Mouse (Mus musculus) hindbrain, embryonic 15.5 days (tissue): ENCODE data around the gene Zfp212. TPM values are rescaled to one million over a fixed set of nuclear protein-coding genes. Genes with fewer than 3 reads are reported as not detected.
A peak's percentile ranks its signal among the peaks of the same experiment; 100 is the strongest.

ENCODE experiments used
- ATAC-seq: fragments of 200-750 bp; cut with Nextera tagmentation; 2 replicates; pipeline ENCODE4 v1.8.0; 2017; ENCODE audit warnings: low read depth, moderate number of reproducible peaks, moderate TSS enrichment; ENCODE audit not compliant: low FRiP score
- H3K27ac ChIP-seq: fragments of 300-500 bp; sonication (generic); replicated peaks from 2 replicates; pipeline ENCODE4 v1.5.1; 2015; ENCODE audit warnings: mild to moderate bottlenecking, inconsistent platforms
- H3K27me3 ChIP-seq: fragments of 300-500 bp; sonication (generic); 2 replicates; pipeline ENCODE4 v1.6.1; 2015; ENCODE audit warnings: control low read depth, inconsistent platforms
- H3K36me3 ChIP-seq: fragments of 300-500 bp; sonication (generic); 2 replicates; pipeline ENCODE4 v1.6.1; 2015; ENCODE audit warnings: control low read depth, inconsistent platforms
- H3K4me1 ChIP-seq: fragments of 300-500 bp; sonication (generic); replicated peaks from 2 replicates; pipeline ENCODE4 v1.6.1; 2015; ENCODE audit warnings: control low read depth, inconsistent platforms
- H3K4me2 ChIP-seq: fragments of 300-500 bp; sonication (generic); 2 replicates; pipeline ENCODE4 v1.6.1; 2015; ENCODE audit warnings: moderate library complexity, mild to moderate bottlenecking, inconsistent platforms
- H3K4me3 ChIP-seq: fragments of 300-500 bp; sonication (generic); 2 replicates; pipeline ENCODE4 v1.5.1; 2015; ENCODE audit warnings: mild to moderate bottlenecking, inconsistent platforms
- H3K9ac ChIP-seq: fragments of 300-500 bp; sonication (generic); 2 replicates; pipeline ENCODE4 v1.6.1; 2015; ENCODE audit warnings: inconsistent platforms
- H3K9me3 ChIP-seq: fragments of 300-500 bp; sonication (generic); 2 replicates; pipeline ENCODE4 v1.6.1; 2016; ENCODE audit warnings: control low read depth, inconsistent platforms
- WGBS: fragments of 180-500 bp; shearing (Covaris S2); methylation state at CpG from one replicate; pipeline ENCODE4 v1.1.7; 2015; 5-methylcytosine and 5-hydroxymethylcytosine counted together
- polyA plus RNA-seq: library from polyadenylated mRNA; unstranded; fragments of >200 nt; fragmentation: Nextera tagmentation; extraction: Ambion mirVana; gene quantifications from 2 replicates; pipeline ENCODE4 v1.2.1, GENCODE M21; 2015

Zfp212 gene
- 16.9 TPM in 2 replicates for polyA plus RNA-seq

DNA sequence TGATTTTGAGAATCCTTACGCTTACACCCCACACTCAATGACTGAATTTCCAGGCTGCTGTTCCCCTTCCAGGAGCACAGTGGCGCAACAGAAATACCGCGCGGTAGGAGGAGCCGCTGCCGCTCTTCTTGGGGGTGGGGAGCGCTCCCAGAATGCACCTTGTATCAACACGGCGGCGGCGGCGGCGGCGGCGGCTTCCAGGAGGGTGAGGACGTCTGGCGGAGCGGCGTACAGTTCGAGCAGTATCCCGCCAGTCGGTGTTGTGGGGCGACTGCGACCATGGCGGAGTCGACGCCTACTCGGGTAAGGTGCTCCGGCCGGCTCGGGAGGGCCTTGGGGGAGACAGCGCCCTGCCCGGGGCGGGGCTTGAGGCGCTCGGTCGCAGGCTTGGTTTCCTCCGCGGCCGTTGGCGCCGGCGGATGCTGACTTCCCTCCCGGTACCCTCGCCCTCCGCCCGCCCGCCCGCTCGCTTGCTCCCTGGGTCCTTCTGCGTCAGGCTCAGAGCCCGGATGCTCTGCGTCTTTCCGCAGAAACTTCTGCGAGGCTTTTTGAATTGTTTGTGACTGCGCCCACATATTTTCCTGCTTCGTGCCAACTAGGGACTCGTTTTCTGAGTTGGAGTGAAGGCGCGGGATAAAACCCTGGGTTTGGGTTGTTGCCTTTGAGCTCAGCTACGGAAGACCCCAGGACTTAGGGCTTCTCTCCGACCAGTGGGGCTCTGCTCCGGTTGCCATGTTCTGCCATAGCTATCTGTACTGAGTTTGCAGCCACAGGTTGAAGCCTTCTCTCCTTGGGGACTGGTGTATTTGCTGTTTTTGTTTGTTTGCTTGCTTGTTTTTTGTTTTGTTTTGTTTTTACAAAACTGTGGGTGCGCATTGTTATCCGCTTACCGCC lies at the start of gene Zfp212:
Gene Zfp212, plus strand, starts transcription at position 30 of the 894 bp plus-strand sequence.
- peak within 1 kb of the TSS; percentile 74 for H3K9ac ChIP-seq
- peak; percentile 95 for ATAC-seq
- H3K4me3 ChIP-seq = peak within 1 kb of the TSS; percentile 85
- H3K4me1 ChIP-seq = peaks cover 19% of the 10 kb centered on the region
- H3K9me3 ChIP-seq = no peaks in the 10 kb centered on the region
- H3K36me3 ChIP-seq = no peaks in the 10 kb centered on the region
- peak within 1 kb of the TSS; percentile 87 for H3K4me2 ChIP-seq
- under 1% methylated on average over 66 of the region's 67 CpGs for WGBS
- H3K27me3 ChIP-seq = 0 out of 2 replicates have a peak, but pooled peaks cover 2% of the 10 kb centered on the region
- peak within 1 kb of the TSS; percentile 96 for H3K27ac ChIP-seq

GRCm38 (mm10) chr6:47872266-47872665 lies 48.0 kb upstream of the Zfp212 start:
- Histone ChIP-seq H3K4me2 (no peak overlapping the region), H3K36me3 (peaks cover 16% of the 10 kb centered on the region), H3K27me3 (no peaks in the 10 kb centered on the region), H3K4me1 (no peaks in the 10 kb centered on the region), H3K27ac (no peak overlapping the region), H3K9ac (no peak overlapping the region), H3K4me3 (no peak overlapping the region), H3K9me3 (no peaks in the 10 kb centered on the region)
- ATAC-seq = no peak
- 91% methylated on average over 5 of the region's 5 CpGs for WGBS

- Histone ChIP-seq H3K27me3 (no peaks in the 10 kb centered on the region), H3K4me3 (peak within 1 kb of the TSS; percentile 84), H3K9me3 (no peaks in the 10 kb centered on the region), H3K9ac (peak within 1 kb of the TSS; percentile 88), H3K4me2 (peak within 1 kb of the TSS; percentile 86), H3K4me1 (peaks cover 16% of the 10 kb centered on the region), H3K27ac (peak within 1 kb of the TSS; percentile 97), H3K36me3 (peaks cover 18% of the 10 kb centered on the region)
- ATAC-seq = no peak
- 5% methylated on average over 9 of the region's 9 CpGs for WGBS
Measured at GRCm38 (mm10) chr6:47877058-47877457, 43.2 kb upstream of the Zfp212 start, which contains the start of gene Zfp282. TSS of gene Zfp282 (plus strand) at chr6:47877204.

DNA sequence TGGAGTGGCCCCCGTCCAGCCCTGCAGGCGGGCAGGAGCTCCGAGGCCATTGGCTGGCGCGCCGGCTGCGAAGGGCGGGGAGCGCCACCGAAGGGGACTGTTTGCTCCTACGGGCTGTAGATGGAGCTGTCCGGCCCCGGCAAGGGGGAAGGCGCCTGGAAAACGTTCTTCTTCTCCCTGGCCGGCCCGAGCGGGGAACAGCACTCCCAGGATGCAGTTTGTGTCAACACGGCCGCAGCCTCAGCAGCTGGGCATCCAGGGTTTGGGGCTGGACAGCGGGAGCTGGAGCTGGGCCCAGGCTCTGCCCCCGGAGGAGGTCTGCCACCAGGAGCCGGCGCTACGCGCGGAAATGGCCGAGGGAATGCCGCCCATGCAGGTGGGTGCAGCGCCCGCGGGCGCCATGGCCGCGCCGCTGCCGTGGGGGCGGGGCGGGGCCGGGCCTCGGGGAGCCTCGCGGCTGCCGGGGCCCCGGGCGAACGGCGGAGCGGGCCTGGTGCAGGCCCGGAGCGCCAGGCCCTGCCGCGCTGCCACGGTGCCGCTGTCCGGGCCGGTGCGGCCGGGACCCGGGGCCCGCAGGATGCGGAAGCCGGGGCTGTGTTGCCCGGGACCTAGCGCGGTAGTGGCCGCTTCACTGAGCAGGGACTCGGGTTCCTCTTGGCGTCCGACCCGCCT lies 42.7 kb upstream of the Zfp212 start:
- ATAC-seq = peak; percentile 97
- Histone ChIP-seq H3K4me1 (peaks cover 16% of the 10 kb centered on the region), H3K36me3 (peaks cover 23% of the 10 kb centered on the region), H3K9me3 (no peaks in the 10 kb centered on the region), H3K27me3 (no peaks in the 10 kb centered on the region), H3K9ac (peak overlapping the region; percentile 88), H3K4me3 (peak overlapping the region; percentile 84), H3K27ac (peak overlapping the region; percentile 97), H3K4me2 (peak overlapping the region; percentile 86)
- WGBS = under 1% methylated on average over 50 of the region's 71 CpGs

DNA sequence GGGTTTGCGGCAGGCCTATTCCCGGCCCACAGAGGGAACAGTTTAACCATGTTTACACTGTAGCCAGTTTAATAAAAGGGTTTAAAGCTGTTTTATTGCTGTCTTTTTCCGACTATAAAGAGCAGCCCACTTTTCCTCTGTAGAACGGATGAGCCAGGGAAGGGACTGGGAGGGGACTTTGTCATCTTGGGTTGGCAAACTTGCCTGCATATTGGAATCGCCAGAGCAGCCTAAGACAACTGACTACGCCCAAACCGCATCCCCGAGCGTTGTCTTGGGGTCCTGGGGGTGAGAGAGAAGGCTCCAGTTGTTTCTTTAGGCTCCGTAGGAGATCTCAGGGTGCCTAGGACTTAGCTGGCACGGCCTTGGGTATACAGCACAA lies 42.2 kb upstream of the Zfp212 start:
- no peak for ATAC-seq
- Histone ChIP-seq H3K4me1 (peaks cover 16% of the 10 kb centered on the region), H3K4me2 (peak overlapping the region; percentile 86), H3K9ac (peak overlapping the region; percentile 88), H3K27ac (peak overlapping the region; percentile 97), H3K36me3 (peaks cover 29% of the 10 kb centered on the region), H3K9me3 (no peaks in the 10 kb centered on the region), H3K4me3 (peak overlapping the region; percentile 84), H3K27me3 (no peaks in the 10 kb centered on the region)
- 1% methylated on average over 11 of the region's 11 CpGs for WGBS

DNA sequence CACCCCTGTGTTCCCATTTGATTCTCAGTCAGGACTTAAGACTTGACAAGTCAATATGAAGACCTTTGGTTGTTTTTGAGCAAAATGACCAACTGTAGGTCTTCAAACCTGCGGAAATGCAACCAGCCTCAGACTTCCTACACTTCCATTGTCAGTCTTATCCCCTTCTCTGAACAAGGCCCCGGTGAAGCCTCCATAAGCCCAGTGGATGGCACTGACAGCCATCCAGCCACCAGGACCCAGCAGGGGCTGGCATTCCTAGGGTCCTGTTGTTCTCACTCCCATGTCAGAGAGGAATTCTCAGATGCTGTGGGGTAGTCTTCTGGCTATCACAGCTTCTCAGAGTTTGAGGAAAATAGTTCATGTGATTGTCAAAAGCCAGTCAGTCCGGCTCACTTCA lies 41.7 kb upstream of the Zfp212 start:
- Histone ChIP-seq H3K36me3 (peaks cover 32% of the 10 kb centered on the region), H3K4me2 (peak overlapping the region; percentile 86), H3K4me1 (peaks cover 16% of the 10 kb centered on the region), H3K27ac (peak overlapping the region; percentile 97), H3K4me3 (peak overlapping the region; percentile 84), H3K9me3 (no peaks in the 10 kb centered on the region), H3K27me3 (no peaks in the 10 kb centered on the region), H3K9ac (peak overlapping the region; percentile 88)
- WGBS = 43% methylated on average over 3 of the region's 3 CpGs
- no peak for ATAC-seq

GRCm38 (mm10) chr6:47879049-47879716 lies 41.1 kb upstream of the Zfp212 start:
- WGBS = 67% methylated on average over 4 of the region's 4 CpGs

DNA sequence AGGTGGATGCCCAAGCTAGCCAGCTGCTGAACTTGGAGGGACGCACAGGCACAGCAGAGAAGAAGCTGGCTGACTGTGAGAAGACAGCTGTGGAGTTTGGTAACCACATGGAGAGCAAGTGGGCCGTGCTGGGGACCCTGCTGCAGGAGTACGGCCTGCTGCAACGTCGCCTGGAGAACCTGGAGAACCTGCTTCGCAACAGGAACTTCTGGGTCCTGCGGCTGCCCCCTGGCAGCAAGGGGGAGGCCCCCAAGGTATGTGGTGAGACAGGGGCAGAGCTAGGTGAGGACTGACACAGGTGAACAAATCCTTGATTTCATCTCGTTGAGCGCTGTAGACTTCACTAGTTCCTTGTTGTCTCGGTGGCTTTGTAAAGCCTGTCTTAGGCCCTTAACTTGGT lies 40.1 kb upstream of the Zfp212 start:
- H3K9me3 ChIP-seq = no peaks in the 10 kb centered on the region
- no peak overlapping the region for H3K4me3 ChIP-seq
- peaks cover 47% of the 10 kb centered on the region for H3K36me3 ChIP-seq
- no peak for ATAC-seq
- no peaks in the 10 kb centered on the region for H3K27me3 ChIP-seq
- H3K9ac ChIP-seq = no peak overlapping the region
- no peak overlapping the region for H3K27ac ChIP-seq
- WGBS = 94% methylated on average over 10 of the region's 10 CpGs
- peaks cover 16% of the 10 kb centered on the region for H3K4me1 ChIP-seq
- H3K4me2 ChIP-seq = no peak overlapping the region

More at GRCm38 (mm10) chr6:47879049-47879716, 41.1 kb upstream of the Zfp212 start:
- Histone ChIP-seq H3K27me3 (no peaks in the 10 kb centered on the region), H3K27ac (no peak overlapping the region), H3K4me3 (peak overlapping the region; percentile 84), H3K4me1 (peaks cover 16% of the 10 kb centered on the region), H3K4me2 (peak overlapping the region; percentile 86), H3K9me3 (no peaks in the 10 kb centered on the region), H3K9ac (peak overlapping the region; percentile 88), H3K36me3 (peaks cover 38% of the 10 kb centered on the region)
- ATAC-seq = no peak

DNA sequence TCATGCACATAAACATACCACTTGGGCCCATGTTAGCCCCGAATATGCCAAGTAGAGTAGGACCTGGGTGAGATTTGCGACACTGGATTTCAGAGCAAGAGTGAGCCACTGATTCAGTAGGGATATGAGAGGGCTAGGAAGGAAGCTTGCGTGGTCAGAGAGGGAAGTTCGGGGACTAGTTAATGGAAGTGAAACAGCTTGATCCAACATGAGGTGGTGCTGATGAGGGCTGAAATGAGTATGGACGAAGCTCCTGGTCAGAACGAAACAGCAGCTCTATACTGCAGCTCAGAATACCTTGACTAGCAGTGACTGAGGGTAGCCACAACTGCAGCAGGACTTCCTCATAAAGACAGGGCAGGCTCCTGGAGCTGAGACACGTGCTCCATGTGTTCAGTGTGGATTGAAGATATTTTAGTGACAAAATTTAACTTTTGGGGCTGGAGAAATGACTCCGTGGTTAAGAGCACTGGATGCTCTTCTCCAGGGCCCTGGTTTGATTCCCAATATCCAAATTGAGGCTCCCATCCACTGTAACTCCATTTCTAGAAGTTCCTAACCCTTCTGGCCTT lies 31.4 kb upstream of the Zfp212 start:
- Histone ChIP-seq H3K27me3 (no peaks in the 10 kb centered on the region), H3K9me3 (no peaks in the 10 kb centered on the region), H3K27ac (no peak overlapping the region), H3K4me2 (no peak overlapping the region), H3K4me1 (no peaks in the 10 kb centered on the region), H3K4me3 (no peak overlapping the region), H3K9ac (no peak overlapping the region), H3K36me3 (peaks cover 81% of the 10 kb centered on the region)
- WGBS = 90% methylated on average over 8 of the region's 8 CpGs
- ATAC-seq = no peak

GRCm38 (mm10) chr6:47899416-47899815 lies 20.9 kb upstream of the Zfp212 start:
- no peak overlapping the region for H3K9ac ChIP-seq
- H3K9me3 ChIP-seq = no peaks in the 10 kb centered on the region
- no peak overlapping the region for H3K4me2 ChIP-seq
- no peaks in the 10 kb centered on the region for H3K4me1 ChIP-seq
- WGBS = 98% methylated on average over 6 of the region's 6 CpGs
- H3K4me3 ChIP-seq = no peak overlapping the region
- H3K27ac ChIP-seq = no peak overlapping the region
- no peaks in the 10 kb centered on the region for H3K27me3 ChIP-seq
- peaks cover 68% of the 10 kb centered on the region for H3K36me3 ChIP-seq
- ATAC-seq = no peak

GRCm38 (mm10) chr6:47903587-47903986 lies 16.7 kb upstream of the Zfp212 start:
- Histone ChIP-seq H3K9me3 (no peaks in the 10 kb centered on the region), H3K27ac (no peak overlapping the region), H3K4me1 (no peaks in the 10 kb centered on the region), H3K4me2 (no peak overlapping the region), H3K27me3 (no peaks in the 10 kb centered on the region), H3K9ac (no peak overlapping the region), H3K4me3 (no peak overlapping the region), H3K36me3 (peaks cover 91% of the 10 kb centered on the region)
- ATAC-seq = no peak
- 71% methylated on average over 4 of the region's 4 CpGs for WGBS
